Mouse (Mus musculus) neural tube, embryonic 11.5 days (tissue): ENCODE measurements at regions not wholly inside any gene's neighbourhood (a gene's known extent, or its start where the extent isn't known, plus 50 kb on each side); places are given as distances from the start of the nearest gene placed in this dataset.
A peak's percentile ranks its signal among the peaks of the same experiment; 100 is the strongest.

Experiments
- ATAC-seq: fragments of 200-750 bp; cut with Nextera tagmentation; 2 replicates; pipeline ENCODE4 v1.8.0; 2017; ENCODE audit warnings: moderate number of reproducible peaks, mild to moderate bottlenecking, moderate TSS enrichment, moderate library complexity; ENCODE audit not compliant: insufficient read depth, low FRiP score, low TSS enrichment
- DNase-seq: peaks from one replicate; pipeline ENCODE4 v3.0.0-alpha.2; 2015; ENCODE audit warnings: low spot score
- H3K27ac ChIP-seq: fragments of 300-500 bp; sonication (generic); 2 replicates; pipeline ENCODE4 v1.5.1; 2014; ENCODE audit warnings: low read depth, mild to moderate bottlenecking, low read length
- H3K27me3 ChIP-seq: fragments of 300-500 bp; sonication (generic); 2 replicates; pipeline ENCODE4 v1.6.1; 2014; ENCODE audit warnings: mild to moderate bottlenecking, low read length, mixed read lengths; ENCODE audit not compliant: control insufficient read depth, insufficient read depth
- H3K36me3 ChIP-seq: fragments of 300-500 bp; sonication (generic); 2 replicates; pipeline ENCODE4 v1.6.1; 2014; ENCODE audit warnings: mild to moderate bottlenecking, low read length, moderate library complexity, mixed read lengths; ENCODE audit not compliant: control insufficient read depth, insufficient read depth
- H3K4me1 ChIP-seq: fragments of 300-500 bp; sonication (generic); 2 replicates; pipeline ENCODE4 v1.6.1; 2014; ENCODE audit warnings: low read length, mixed read lengths; ENCODE audit not compliant: control insufficient read depth, insufficient read depth
- H3K4me2 ChIP-seq: fragments of 300-500 bp; sonication (generic); 2 replicates; pipeline ENCODE4 v1.6.1; 2014; ENCODE audit warnings: low read depth, mild to moderate bottlenecking, moderate library complexity
- H3K4me3 ChIP-seq: fragments of 300-500 bp; sonication (generic); 2 replicates; pipeline ENCODE4 v1.5.1; 2014; ENCODE audit warnings: low read depth, low read length
- H3K9ac ChIP-seq: fragments of 300-500 bp; sonication (generic); 2 replicates; pipeline ENCODE4 v1.6.1; 2014; ENCODE audit warnings: mild to moderate bottlenecking, low read length
- H3K9me3 ChIP-seq: fragments of 300-500 bp; sonication (generic); 2 replicates; pipeline ENCODE4 v1.6.1; 2016; ENCODE audit warnings: low read length; ENCODE audit not compliant: control insufficient read depth
- WGBS: fragments of 180-500 bp; shearing (Covaris S2); extraction: QIAGEN DNeasy Blood & Tissue Kit; methylation state at CpG from one replicate; pipeline ENCODE4 v1.1.7; 2014; 5-methylcytosine and 5-hydroxymethylcytosine counted together

DNA sequence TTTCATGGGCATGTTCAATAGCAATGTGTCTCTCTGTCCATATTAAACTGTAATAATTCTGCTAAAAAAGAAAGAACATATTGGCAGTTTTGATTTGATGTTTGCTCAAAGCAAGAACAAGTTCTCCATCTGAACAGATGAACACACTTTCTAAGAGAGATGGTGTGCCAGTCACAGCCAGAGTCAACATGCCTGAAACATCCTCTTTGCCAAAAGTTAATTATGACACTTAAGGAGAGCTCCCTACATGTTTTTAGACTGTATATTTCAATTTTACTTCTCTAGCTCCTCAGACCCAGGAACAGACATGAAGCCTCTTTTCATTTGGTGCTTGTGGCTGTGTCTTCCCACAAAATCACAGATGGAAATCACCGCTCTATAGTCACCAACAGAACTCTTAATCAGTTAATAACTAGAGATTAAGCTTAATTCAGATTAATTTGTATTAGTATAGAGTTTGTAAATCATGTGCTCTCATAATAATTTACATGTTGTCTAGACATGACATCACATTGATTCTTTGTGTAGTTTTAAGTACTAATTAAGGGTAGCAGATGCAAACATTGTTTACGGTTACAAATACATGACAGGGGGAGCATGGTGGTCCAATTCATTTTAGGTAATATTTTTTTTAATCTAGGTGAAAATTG, 267.1 kb downstream of the Anxa1 start:
- DNase-seq = no peak
- Histone ChIP-seq H3K9me3 (no peaks in the 10 kb centered on the region), H3K4me3 (no peak overlapping the region), H3K36me3 (no peaks in the 10 kb centered on the region), H3K4me2 (no peak overlapping the region), H3K4me1 (no peaks in the 10 kb centered on the region), H3K9ac (no peak overlapping the region), H3K27ac (no peak overlapping the region), H3K27me3 (no peaks in the 10 kb centered on the region)
- ATAC-seq = no peak
- WGBS = 94% methylated on average over 2 of the region's 2 CpGs

DNA sequence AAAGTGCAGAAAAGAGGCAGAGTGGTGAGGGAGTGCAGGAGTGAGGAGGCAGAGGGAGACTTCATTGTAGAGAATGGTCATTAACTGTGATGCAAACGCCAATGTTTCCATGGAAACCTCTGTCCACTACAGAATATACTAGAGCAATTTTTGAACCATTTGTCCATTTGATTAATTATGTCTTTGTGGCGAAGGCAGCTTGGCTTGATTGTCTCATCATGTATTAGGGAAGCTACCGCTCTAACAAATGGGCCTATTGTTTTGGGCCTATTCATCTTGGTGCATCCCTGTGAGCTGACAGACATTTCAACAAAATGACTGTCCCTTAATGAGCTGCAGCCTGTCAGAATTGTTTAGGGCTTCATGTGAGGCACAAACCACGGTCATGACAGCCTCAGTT, 268.3 kb downstream of the Anxa1 start:
- DNase-seq (peak; percentile 41), ATAC-seq (peak; percentile 88)
- no peaks in the 10 kb centered on the region for H3K36me3 ChIP-seq
- H3K9me3 ChIP-seq = no peaks in the 10 kb centered on the region
- no peak overlapping the region for H3K4me2 ChIP-seq
- H3K9ac ChIP-seq = no peak overlapping the region
- H3K27ac ChIP-seq = no peak overlapping the region
- H3K4me3 ChIP-seq = no peak overlapping the region
- H3K27me3 ChIP-seq = no peaks in the 10 kb centered on the region
- no peaks in the 10 kb centered on the region for H3K4me1 ChIP-seq
- 18% methylated on average over 4 of the region's 4 CpGs for WGBS

DNA sequence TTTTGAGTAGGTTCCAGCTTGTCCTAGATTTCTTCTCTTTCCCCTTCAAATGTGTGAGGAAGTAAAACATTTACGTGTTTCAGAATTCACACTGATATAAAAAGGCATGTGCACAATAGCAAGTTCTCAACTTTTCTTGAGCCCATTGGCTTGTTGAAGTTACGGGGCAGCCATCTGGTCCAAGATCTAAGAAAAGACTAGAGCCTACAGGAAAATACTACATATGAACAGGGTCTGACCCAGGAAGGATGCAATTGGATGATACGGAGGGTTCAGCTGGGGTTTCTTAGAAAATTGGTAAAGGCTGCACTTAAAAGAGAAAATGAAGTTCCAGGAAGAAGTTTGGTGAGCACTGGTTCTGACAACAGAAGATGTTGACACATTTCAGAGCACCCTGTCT, 276.5 kb downstream of the Anxa1 start:
- Histone ChIP-seq H3K27me3 (no peaks in the 10 kb centered on the region), H3K4me2 (no peak overlapping the region), H3K36me3 (no peaks in the 10 kb centered on the region), H3K4me3 (no peak overlapping the region), H3K27ac (no peak overlapping the region), H3K4me1 (no peaks in the 10 kb centered on the region), H3K9me3 (no peaks in the 10 kb centered on the region), H3K9ac (no peak overlapping the region)
- ATAC-seq (no peak), DNase-seq (no peak)
- WGBS = 94% methylated on average over 3 of the region's 3 CpGs
